In genomic region chr6:50937094-50937493, GRCm38 (mm10) we compare ENCODE assay signal across 8 mouse cellular contexts.
DNase-seq lines count a peak whose midpoint lies in the region; ATAC-seq and TF ChIP-seq lines count a peak whose summit lies in the region.
"Had no signal": no experiment of that assay in that cellular context is flagged by ENCODE, and none has a peak within 500 bp of the region (broad histone marks: within the 10 kb centered on the region; RNA-seq: fewer than 3 reads in every experiment).

No protein-coding gene starts in this region.

- no peak for ATAC-seq in G1E (ENCODE audit: extremely low read depth, insufficient number of reproducible peaks, low FRiP score, poor library complexity, severe bottlenecking)

- DNase-seq in CD4-positive helper T cell, adult 2 months (ENCODE audit: low read depth, low spot score) = peak; percentile 57
- DNase-seq in G1E (ENCODE audit: low spot score) = peak; percentile 8
- peak; percentile 54 to 75 for DNase-seq in cerebellum, adult 2 months
- peak; percentile 84 for DNase-seq in gastrocnemius, postnatal 10 days
- DNase-seq in layer of hippocampus, adult 8-10 months (ENCODE audit: low spot score in 2 of 2) = peak; percentile 33 to 81
- DNase-seq in lung, postnatal 36 days = peak; percentile 83
- peak; percentile 74 to 85 for DNase-seq in spleen, postnatal 10 days (ENCODE audit: low spot score in 2 of 2)

- no peaks in the 10 kb centered on the region for H3K36me3 ChIP-seq in G1E (replicated peaks)
- H3K36me3 ChIP-seq: limb, embryonic 13.5 days had no signal

- H3K9me3 ChIP-seq in G1E (replicated peaks) = no peaks in the 10 kb centered on the region
- H3K9me3 ChIP-seq: limb, embryonic 13.5 days had no signal

- 33% methylated on average over 9 of the region's 9 CpGs for WGBS in cerebellum, adult 2 months

- no peak for TF ChIP-seq POLR2A in cerebellum, adult 2 months (IDR thresholded peaks at IDR 0.05; ENCODE audit: borderline replicate concordance, insufficient read depth, low read length)

- no peaks in the 10 kb centered on the region for H3K4me1 ChIP-seq in G1E (ENCODE audit: insufficient read depth, low read depth, low read length)
- peaks cover 10% of the 10 kb centered on the region; the same call in 1 of the 2 replicates for H3K4me1 ChIP-seq in cerebellum, adult 2 months (ENCODE audit: control insufficient read depth, insufficient read depth, low read length)

- peaks cover 6% of the 10 kb centered on the region; the same call in 1 of the 2 replicates for H3K27me3 ChIP-seq in G1E (ENCODE audit: insufficient read depth, low read length)
- H3K27me3 ChIP-seq in cerebellum, adult 2 months (ENCODE audit: control insufficient read depth, insufficient read depth, low read length) = no peaks in the 10 kb centered on the region

- no peak overlapping the region for H3K4me3 ChIP-seq in G1E (ENCODE audit: low read depth, low read length)
- no peak overlapping the region for H3K4me3 ChIP-seq in cerebellum, adult 2 months (replicated peaks; ENCODE audit: insufficient read depth, low read depth, low read length)
- H3K4me3 ChIP-seq: limb, embryonic 13.5 days had no signal

- peak; percentile 91 for TF ChIP-seq CTCF in G1E (IDR thresholded peaks at IDR 0.05; ENCODE audit: low read depth, low read length)
- peak; percentile 100 for TF ChIP-seq CTCF in cerebellum, adult 2 months (IDR thresholded peaks at IDR 0.05; ENCODE audit: borderline replicate concordance, insufficient read depth, low read depth, low read length)

- H3K27ac ChIP-seq in cerebellum, adult 2 months (ENCODE audit: insufficient read depth, low read length) = no peak overlapping the region

Comparison
In these comparisons a context has a peak if more than half of its experiments do, and no peak if none do; other contexts are left out.
1. DNase-seq: peak in every context shown above with its lines; median percentile 84 in gastrocnemius, postnatal 10 days; 83 in lung, postnatal 36 days; 80 in spleen, postnatal 10 days; 64 in cerebellum, adult 2 months; 57 in CD4-positive helper T cell, adult 2 months; 57 in layer of hippocampus, adult 8-10 months; 8 in G1E.